Mouse (Mus musculus): ENCODE data around the gene P2rx6. TPM values are rescaled to one million over a fixed set of nuclear protein-coding genes. Genes with fewer than 3 reads are reported as not detected.

Gene P2rx6
- polyA plus RNA-seq, 1 experiment from 2014 or later, result 0.60 TPM

GRCm38 (mm10) chr16:17616212-17616611 lies 54.5 kb downstream of the P2rx6 start:
- Histone ChIP-seq H3K4me3 (replicated peaks) (no peak overlapping the region), H3K27ac (no peak overlapping the region), H3K36me3 (no peaks in the 10 kb centered on the region), H3K27me3 (replicated peaks) (no peaks in the 10 kb centered on the region), H3K4me1 (replicated peaks) (peaks cover 14% of the 10 kb centered on the region), H3K9ac (no peak overlapping the region), H3K9me3 (no peaks in the 10 kb centered on the region), H3K4me2 (replicated peaks) (no peak overlapping the region)
- WGBS, result 69% methylated on average over 5 of the region's 5 CpGs
- no peak for ATAC-seq

GRCm38 (mm10) chr16:17617922-17618565 lies 56.4 kb downstream of the P2rx6 start:
- ATAC-seq, result peak; percentile 65
- 0 out of 2 replicates have a peak overlapping the region, but pooled peaks have one; percentile 1 for H3K4me3 ChIP-seq (replicated peaks)
- no peaks in the 10 kb centered on the region for H3K27me3 ChIP-seq (replicated peaks)
- no peak overlapping the region for H3K27ac ChIP-seq
- H3K4me1 ChIP-seq (replicated peaks), result peaks cover 14% of the 10 kb centered on the region
- no peaks in the 10 kb centered on the region for H3K36me3 ChIP-seq
- WGBS, result 15% methylated on average over 13 of the region's 13 CpGs
- H3K4me2 ChIP-seq (replicated peaks), result peak overlapping the region; percentile 30; the same call in 1 of the 2 replicates
- H3K9ac ChIP-seq, result no peak overlapping the region
- no peaks in the 10 kb centered on the region for H3K9me3 ChIP-seq

GRCm38 (mm10) chr16:17619198-17620105 lies 57.8 kb downstream of the P2rx6 start, which contains the start of gene Smpd4:
TSS of gene Smpd4 (plus strand) at chr16:17619354.
- WGBS, result 2% methylated on average over 60 of the region's 60 CpGs
- Histone ChIP-seq H3K9ac (peak within 1 kb of the TSS; percentile 92), H3K36me3 (no peaks in the 10 kb centered on the region), H3K9me3 (no peaks in the 10 kb centered on the region), H3K4me2 (replicated peaks) (peak within 1 kb of the TSS; percentile 64), H3K27me3 (replicated peaks) (no peaks in the 10 kb centered on the region), H3K4me1 (replicated peaks) (peaks cover 14% of the 10 kb centered on the region), H3K27ac (peak within 1 kb of the TSS; percentile 23; the same call in 1 of the 2 replicates), H3K4me3 (replicated peaks) (peak within 1 kb of the TSS; percentile 97)
- peak; percentile 82 for ATAC-seq

GRCm38 (mm10) chr16:17621936-17622335 lies 60.3 kb downstream of the P2rx6 start:
- Histone ChIP-seq H3K4me2 (replicated peaks) (no peak overlapping the region), H3K27ac (no peak overlapping the region), H3K36me3 (peaks cover 16% of the 10 kb centered on the region), H3K4me1 (replicated peaks) (peaks cover 14% of the 10 kb centered on the region), H3K27me3 (replicated peaks) (no peaks in the 10 kb centered on the region), H3K9me3 (no peaks in the 10 kb centered on the region), H3K9ac (no peak overlapping the region), H3K4me3 (replicated peaks) (no peak overlapping the region)
- no peak for ATAC-seq
- WGBS, result 86% methylated on average over 1 of the region's 1 CpGs

- Histone ChIP-seq H3K4me3 (replicated peaks) (no peak overlapping the region), H3K36me3 (peaks cover 37% of the 10 kb centered on the region), H3K27me3 (replicated peaks) (no peaks in the 10 kb centered on the region), H3K9me3 (no peaks in the 10 kb centered on the region), H3K4me2 (replicated peaks) (no peak overlapping the region), H3K27ac (no peak overlapping the region), H3K4me1 (replicated peaks) (0 out of 2 replicates have a peak, but pooled peaks cover under 1% of the 10 kb centered on the region), H3K9ac (no peak overlapping the region)
- WGBS, result 65% methylated on average over 8 of the region's 8 CpGs
- ATAC-seq, result peak; percentile 62; the same call in 1 of the 2 replicates
These were observed 64.0 kb downstream of the P2rx6 start for GRCm38 (mm10) chr16:17625488-17626268.

GRCm38 (mm10) chr16:17626269-17626555 lies 64.5 kb downstream of the P2rx6 start:
- Histone ChIP-seq H3K27ac (no peak overlapping the region), H3K36me3 (peaks cover 37% of the 10 kb centered on the region), H3K27me3 (replicated peaks) (no peaks in the 10 kb centered on the region), H3K9ac (no peak overlapping the region), H3K4me3 (replicated peaks) (no peak overlapping the region), H3K4me1 (replicated peaks) (no peaks in the 10 kb centered on the region), H3K9me3 (no peaks in the 10 kb centered on the region), H3K4me2 (replicated peaks) (no peak overlapping the region)
- 93% methylated on average over 5 of the region's 5 CpGs for WGBS
- ATAC-seq, result no peak

Other genes with a start within 250 kb of the P2rx6 start
- 3.1 and 4.2 TPM in 2 replicates for gene Serpind1, start 230.5 kb upstream of the P2rx6 start, polyA plus RNA-seq (2015; fragmentation: Nextera tagmentation; extraction: Ambion mirVana)
- 13.5 and 14.4 TPM in 2 replicates for gene Snap29, start 155.9 kb upstream of the P2rx6 start, polyA plus RNA-seq (2015; fragmentation: Nextera tagmentation; extraction: Ambion mirVana)
- gene Pi4ka, start 155.6 kb upstream of the P2rx6 start, polyA plus RNA-seq (2015; fragmentation: Nextera tagmentation; extraction: Ambion mirVana), result 25.9 and 30.1 TPM in 2 replicates
- gene Crkl, start 109.9 kb upstream of the P2rx6 start, polyA plus RNA-seq (2015; fragmentation: Nextera tagmentation; extraction: Ambion mirVana), result 53.3 and 57.8 TPM in 2 replicates
- 5.4 and 6.1 TPM in 2 replicates for gene Aifm3, start 72.3 kb upstream of the P2rx6 start, polyA plus RNA-seq (2015; fragmentation: Nextera tagmentation; extraction: Ambion mirVana)
- 72.7 and 82.6 TPM in 2 replicates for gene Lztr1, start 53.2 kb upstream of the P2rx6 start, polyA plus RNA-seq (2015; fragmentation: Nextera tagmentation; extraction: Ambion mirVana)
- 52.7 and 54.0 TPM in 2 replicates for gene Thap7, start 30.7 kb upstream of the P2rx6 start, polyA plus RNA-seq (2015; fragmentation: Nextera tagmentation; extraction: Ambion mirVana)
- 0.27 and 0.29 TPM in 2 replicates for gene Lrrc74b, start 638 bp upstream of the P2rx6 start, polyA plus RNA-seq (2015; fragmentation: Nextera tagmentation; extraction: Ambion mirVana)
- 25.0 and 29.4 TPM in 2 replicates for gene Slc7a4, start 21.3 kb downstream of the P2rx6 start, polyA plus RNA-seq (2015; fragmentation: Nextera tagmentation; extraction: Ambion mirVana)
- 26.8 and 27.5 TPM in 2 replicates for gene Smpd4, start 57.5 kb downstream of the P2rx6 start, polyA plus RNA-seq (2015; fragmentation: Nextera tagmentation; extraction: Ambion mirVana)
- 4.0 and 6.7 TPM in 2 replicates for gene Ccdc74a, start 84.6 kb downstream of the P2rx6 start, polyA plus RNA-seq (2015; fragmentation: Nextera tagmentation; extraction: Ambion mirVana)
- gene Med15, start 171.0 kb downstream of the P2rx6 start, polyA plus RNA-seq (2015; fragmentation: Nextera tagmentation; extraction: Ambion mirVana), result 38.0 and 43.0 TPM in 2 replicates
- gene Klhl22, start 197.7 kb downstream of the P2rx6 start, polyA plus RNA-seq (2015; fragmentation: Nextera tagmentation; extraction: Ambion mirVana), result 52.3 and 55.6 TPM in 2 replicates
- gene Scarf2, start 235.4 kb downstream of the P2rx6 start, polyA plus RNA-seq (2015; fragmentation: Nextera tagmentation; extraction: Ambion mirVana), result 11.5 and 11.7 TPM in 2 replicates